Mouse (Mus musculus) 3T3-L1 (cell line): ENCODE measurements at regions not wholly inside any gene's neighbourhood (a gene's known extent, or its start where the extent isn't known, plus 50 kb on each side); places are given as distances from the start of the nearest gene placed in this dataset.
"Not testable (repeated sequence)": the region's sequence is repeated elsewhere in the genome, so short reads cannot be mapped to it uniquely, and the experiment has no call there.

ENCODE experiments used
- DNase-seq: peaks from one replicate; pipeline ENCODE4 v3.0.0-alpha.2; 2015; ENCODE audit warnings: low read depth, low spot score

DNA sequence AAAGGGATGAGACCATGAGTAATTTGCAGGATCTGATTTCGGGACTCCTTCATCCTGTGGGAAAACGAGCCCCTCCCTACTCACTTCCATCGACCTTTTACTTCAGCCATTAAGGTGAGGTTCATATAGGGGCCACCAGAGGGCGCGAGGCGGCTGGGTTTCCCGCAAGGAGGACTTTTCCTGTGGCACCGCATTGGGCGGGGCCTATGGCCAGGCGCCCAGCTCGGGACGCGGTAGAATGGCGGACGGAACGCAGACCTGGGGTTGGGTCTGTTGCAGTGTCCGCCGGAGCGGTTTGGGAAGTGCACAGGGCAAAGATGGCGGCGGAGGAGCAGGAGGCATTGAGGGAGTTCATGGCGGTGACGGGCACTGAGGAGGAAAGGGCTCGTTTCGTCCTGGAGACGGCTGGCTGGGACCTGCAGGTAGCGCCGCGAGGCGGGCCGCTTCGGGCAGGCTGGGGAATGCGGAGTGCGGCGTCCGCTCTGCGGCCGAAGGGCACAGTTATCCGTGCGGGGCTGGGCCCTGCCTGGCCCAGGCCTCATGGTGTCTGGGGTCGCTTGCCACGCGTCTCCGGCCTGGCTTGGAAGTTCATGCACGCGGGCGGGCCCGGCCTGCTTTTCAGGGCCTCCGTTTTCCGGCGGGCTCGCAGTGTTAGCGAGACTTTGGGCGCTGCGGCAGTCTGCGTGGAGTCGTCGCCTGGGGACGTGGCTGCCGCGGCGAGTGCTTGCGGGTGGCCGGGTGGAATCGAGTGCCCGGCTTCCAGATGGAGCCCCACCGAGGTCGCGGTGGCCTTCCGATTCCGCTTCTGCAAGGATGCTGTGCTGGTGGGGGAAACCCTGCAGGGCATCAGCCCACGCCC is 219.1 kb downstream of the Gm31371 start:
- peak; percentile 48 for DNase-seq

DNA sequence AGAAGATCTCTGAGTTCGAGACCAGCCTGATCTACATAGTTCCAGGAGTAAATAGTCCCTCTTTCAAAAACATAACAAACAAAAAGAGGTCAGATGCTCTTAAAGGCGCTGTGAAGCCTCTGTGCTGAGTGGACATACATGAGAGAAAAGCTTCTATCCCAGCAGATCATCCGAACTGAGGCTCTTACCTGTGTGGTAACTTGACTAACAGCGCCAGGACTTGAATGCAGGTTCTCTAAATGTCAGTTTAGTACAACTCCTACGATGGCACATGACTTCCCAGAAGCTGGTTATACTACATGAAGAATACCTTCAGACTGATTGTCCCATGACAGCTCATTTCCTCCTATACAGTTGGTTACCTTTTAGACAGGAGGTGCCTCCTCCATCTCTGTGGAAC is 220.4 kb downstream of the Gm31371 start:
- DNase-seq = not testable (repeated sequence)

DNA sequence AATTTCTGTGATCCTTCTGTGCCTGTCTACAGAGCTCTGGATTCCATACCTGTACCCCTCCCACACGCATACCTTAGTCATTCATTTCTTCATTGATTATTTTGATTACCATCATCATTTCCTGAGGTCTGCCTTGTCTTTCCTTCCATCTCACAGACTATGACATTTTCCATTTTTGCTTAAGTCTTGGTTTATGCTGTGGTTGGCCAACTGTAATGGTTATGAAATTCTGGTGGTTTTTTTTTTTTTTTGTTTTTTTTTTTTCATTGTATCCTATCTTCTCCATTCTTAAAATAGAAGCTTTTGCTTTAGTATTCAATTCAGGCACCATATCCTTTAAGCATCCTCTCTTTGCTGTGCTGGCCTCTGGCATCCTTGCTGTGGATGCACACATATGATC is 227.4 kb downstream of the Gm15319 start:
- not testable (repeated sequence) for DNase-seq

DNA sequence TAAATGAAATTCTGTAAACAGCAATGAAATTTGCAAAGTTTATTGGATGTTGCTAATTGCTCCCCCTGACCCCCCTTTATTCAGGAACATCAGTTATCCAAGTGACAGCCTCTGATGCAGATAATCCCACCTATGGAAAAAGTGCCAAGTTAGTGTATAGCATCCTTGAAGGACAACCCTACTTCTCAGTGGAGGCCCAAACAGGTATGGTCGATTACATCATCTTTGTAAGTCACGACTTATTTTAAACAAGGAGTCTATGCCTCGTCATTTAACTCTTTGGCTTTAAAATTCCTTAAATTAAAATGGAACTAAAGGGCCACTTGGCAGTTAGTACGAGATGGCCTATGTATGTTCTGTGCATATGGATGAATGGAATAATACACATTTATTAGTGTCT is 217.6 kb downstream of the Gm15319 start:
- DNase-seq = not testable (repeated sequence)

DNA sequence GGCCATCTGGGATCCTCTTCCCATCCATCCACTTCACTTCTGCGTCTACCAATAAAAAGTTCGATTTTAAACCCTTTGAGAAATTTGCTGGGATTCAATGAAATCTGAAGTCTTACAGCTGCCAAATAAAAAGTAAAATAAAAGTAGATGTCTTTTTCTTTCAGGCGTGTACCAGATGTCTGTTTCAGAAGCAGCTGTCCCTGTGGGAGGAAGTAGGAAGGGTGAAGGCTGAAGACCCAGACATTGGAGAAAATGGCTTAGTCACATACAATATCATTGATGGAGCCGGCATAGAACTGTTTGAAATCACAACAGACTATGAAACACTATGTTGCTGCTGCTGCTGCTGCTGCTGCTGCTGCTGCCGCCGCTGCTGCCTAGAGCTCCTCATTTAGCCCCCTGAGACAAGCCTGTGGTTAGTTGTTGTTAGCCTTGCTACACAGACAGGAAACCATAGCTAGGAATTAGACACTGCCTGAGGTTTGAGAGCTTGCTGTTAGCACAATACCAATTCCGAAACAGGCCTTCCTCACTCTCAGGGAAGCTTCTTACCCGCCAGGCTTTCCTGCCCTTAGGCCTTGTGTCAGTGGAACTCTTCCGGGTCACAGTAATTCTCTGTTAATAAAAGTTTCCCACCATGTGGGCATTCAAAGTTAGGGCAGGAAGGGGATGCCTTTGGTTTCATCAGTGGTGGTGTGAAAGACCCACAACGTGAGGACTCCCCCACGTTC is 211.5 kb downstream of the Gm15319 start:
- DNase-seq = not testable (repeated sequence)

DNA sequence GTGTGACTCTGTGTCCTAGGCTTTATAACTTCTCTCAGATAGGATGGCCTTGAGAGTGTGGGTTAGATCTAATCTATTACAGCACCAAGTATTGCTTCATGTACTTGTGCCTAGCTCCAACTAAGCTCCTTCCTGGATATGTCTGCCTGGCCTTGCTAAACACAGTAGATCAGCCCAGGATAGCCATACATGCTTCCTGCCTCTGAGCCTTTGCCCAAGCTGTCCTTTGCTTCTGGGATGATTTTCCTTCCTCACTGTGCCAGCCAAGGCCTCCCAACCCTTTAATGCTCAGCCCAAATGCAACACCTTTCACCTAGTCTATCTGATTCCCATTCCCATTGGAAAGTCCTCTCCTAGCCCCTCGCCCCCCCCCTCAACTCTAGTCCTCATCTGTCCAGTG is 208.9 kb downstream of the Gm15319 start:
- DNase-seq = not testable (repeated sequence)
